Mouse (Mus musculus) urinary bladder, postnatal 4 days (tissue): ENCODE data around the gene Slc48a1.

Experiments
- DNase-seq, 2 experiments: peaks; one replicate each; pipeline ENCODE4 v3.0.0; 2021 to 2022; ENCODE audit warnings: low spot score in 2 of 2

The Slc48a1 gene

DNA sequence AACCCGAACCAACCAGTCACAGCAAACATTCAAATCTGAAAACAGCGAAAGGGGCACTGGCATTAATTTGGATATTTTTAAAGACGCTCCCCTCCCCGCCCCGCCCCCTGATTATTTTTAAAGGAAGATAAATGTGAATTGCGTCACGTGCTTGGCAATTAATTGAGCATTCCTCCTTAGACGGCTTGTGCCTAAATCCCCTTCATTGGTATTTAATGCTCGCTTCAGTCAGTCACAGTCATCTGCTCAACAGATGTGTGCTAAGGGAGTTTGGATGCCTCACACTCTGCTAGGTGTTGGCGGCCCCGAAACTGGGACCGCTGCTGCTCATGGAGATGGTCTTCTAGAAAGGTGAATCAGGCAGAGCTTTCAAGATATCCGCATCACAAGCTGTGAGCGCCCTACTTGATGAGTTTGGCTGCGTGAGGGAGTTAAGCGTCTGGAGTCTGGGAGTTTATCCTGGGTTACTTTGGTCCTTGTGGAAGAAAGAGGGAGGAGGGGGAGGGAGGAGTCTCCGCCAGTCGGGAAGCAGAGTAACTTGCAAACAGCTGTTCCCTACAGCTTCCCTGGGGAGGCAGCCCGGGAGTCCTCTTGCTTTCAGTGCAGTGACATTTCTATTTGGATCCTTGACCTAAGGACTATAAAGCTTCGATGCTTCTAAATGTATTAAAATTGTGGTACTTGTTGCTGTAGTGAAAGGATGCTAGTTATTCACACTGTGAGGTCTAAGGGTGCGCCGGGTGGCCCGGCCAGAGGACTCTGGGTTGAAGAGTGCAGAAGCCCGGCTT is 3.8 kb downstream of the Slc48a1 start:
- no peak for DNase-seq

DNA sequence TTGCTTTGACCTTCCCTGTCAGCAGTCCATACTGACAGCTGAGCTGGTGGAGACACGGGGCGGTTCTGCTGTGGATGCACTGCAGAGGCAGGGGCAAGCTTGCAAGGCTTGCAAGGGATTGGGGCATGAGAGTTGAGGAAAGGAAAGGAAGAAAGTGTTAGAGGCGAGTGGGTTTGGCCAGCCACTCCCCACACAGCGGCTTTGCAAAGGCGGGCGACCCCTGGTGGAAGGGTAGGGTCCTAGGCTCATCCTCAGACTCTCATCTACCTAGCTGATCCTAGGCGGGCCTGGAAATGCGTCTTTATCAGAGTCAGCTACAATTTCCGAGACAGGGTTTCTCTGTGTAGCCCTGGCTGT is 4.4 kb downstream of the Slc48a1 start:
- DNase-seq = peak; percentile 76 to 84

DNA sequence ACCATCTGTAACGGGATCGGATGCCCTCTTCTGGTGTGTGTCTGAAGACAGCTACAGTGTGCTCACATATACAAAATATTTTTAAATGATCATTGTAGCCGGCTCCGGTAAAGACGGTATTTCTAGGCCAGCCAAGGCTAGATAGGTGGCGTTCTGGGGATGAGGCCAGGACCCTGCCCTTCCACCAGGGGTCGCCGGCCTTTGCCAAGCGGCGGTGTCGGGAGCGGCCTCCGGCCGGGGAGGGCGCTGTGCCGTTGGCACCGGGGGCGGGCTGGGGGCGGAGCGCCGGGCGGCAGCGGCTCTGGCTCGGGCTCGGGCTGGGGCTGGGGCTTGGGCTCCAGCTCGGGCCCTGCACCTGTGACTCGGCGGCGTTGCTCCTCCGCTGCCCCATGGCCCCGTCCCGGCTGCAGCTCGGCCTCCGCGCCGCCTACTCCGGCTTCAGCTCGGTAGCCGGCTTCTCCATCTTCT is 5.8 kb downstream of the Slc48a1 start:
- peak; percentile 85 to 91 for DNase-seq

DNA sequence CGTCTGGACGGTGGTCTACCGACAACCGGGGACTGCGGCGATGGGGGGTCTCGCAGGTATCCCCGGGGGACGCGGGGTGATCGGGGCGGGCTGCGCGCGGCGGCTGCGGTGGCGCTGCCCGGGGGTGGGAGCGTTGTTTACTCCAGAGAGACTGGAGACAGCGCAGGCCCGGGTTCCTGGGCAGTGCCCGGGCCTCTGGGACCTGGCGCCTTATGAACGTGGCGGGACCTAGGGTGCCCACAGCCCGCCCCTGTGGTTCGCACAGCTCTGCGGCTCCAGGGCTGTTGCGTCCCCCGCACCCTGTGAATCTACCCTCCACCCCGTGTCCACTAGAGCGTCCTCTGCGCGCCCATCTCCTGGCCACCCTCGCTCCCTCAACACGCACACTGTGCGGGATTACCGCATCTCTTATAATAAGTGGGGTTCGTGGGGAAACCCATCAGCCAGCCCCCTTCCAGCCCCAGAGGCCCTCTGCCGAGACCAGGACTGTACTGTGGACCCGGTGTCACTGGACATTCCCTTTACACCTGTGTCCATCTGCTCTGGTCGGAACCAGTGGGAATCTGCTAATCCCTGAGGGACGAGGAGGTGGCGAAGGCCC is 6.3 kb downstream of the Slc48a1 start:
- no peak for DNase-seq

DNA sequence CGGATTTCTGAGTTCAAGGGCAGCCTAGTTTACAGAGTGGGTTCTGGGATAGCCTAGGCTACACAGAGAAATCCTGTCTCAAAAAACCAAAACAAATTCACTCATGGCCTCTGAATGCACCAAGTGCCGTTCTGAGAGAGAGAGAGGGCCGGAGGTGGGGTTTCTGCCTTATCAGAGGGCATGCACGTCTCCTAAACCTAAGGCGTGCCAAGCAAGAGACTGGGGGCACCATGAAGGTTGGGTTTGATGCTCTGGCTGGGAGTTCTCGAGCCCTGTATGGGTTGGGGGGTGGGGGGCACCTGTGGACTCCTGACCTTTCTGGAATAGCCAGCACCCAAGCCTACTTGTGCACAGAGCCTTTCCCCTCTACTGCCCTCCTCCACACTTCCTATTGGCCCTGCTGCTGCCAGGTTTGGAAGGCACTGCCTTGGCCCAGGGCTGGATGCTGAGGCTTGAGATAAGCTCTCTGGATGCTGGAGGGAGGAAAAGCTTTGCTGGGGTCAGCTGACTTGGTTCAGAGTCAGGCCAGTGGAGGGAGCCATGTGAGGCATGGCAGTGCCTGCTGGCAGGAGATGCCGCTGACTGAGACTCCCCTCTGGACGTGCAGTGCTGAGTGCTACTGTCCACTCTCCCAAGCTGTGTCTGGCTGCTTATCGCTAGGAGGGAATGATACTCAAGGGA is 7.6 kb downstream of the Slc48a1 start:
- DNase-seq = no peak

DNA sequence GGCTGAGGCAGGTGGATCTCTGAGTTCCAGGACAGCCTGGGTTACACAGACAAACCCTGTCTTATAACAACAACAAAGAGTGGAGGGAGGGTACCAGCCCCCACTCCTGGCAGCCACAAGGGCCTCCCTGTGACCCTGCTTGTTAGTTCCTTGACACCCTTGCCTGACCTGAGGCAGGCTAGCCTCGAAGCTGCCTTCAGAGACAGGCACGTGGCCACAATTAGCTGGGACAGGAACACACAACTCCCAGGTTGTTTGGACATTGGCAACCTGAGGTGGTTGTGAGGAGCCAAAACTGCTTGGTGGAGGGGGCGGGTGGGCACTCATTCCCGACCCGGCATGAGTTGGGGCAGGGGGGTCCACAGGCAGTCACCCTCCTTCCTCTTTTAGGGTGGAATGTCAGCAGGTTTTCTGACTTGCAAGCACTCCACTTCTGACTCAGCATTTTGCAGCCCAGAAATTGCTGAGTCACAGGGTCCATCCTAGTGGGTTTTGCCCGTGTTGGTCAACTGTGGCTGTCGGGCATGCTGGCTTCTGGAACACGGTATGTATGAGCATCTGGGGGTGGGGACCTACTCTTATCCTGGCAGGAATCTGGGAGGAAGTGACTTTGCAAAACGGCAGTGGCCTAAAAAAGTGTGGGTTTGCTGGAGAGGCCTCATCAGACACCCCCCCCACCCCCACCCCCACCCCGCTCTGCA is 8.2 kb downstream of the Slc48a1 start:
- no peak for DNase-seq

DNA sequence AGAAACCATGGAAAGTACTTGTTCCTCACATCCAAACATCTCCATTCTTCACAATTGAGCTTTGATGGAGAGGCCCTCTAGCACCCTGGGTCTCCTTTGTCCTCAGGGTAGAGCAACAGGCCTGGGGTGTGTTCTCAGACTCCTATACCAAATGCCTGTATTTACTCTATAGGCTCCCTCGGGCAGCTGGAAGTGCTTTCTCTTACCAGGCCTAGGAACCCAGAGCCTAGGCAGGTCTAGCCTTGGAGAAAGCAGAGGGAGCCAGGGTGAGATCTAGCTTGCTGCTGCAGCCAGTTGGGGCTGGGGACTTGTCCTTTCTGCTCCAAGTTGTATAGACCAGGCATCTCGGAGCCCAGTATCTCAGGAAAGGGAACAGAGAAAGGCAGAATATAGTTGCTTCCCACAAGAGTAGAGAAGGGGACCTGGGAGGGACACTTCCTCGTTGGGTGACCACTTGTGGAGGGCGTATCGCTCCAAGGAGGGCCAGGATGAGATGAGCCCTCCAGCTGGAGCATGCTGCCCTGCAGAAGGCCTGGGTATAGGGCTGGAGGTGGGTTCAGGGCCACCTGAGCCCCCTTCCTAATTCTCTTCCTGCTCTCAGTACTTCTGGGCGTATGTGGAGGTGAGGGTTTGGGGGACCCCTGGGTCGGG is 9.0 kb downstream of the Slc48a1 start:
- DNase-seq = no peak

DNA sequence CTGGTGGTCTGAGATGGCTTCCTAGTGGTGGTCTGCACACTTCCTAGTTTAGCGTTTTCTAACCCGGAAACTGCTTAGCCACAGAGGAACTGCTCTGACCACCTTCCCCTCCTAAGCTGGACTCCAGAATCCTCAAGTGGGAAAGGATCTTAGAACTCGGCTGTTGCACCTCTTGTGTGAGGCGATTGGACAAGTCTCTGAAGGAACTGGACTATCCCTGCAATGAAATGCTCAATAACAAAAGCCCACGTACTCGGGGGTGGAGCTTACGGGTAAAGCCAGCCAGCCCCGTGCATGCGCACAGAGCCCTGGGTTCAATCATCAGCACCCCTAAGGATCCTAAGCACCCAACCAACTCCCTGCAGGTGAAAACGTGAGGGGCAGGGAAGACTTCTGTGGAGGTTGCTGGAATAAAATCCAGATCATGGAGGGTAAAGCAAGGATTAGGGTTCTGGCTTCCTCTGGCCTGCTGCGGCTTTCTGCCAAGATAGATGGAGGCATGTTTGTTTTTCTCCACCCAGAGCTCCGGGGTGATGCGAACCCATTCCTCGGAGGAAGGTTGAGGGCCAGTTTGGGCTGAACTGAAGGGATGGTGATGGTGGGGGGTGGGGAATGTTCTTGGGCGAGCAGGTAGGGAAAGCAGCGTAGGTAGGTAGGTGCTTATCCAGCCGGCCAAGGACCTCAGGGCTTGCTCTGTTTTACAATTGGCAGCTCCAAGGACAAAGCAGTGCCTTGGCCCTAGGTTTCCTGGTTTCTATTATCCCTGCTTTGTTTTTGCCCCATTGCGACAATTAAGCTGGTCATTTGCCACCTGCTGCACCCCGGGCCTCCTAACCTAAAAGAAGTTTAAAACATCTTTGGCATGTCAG is 9.7 kb downstream of the Slc48a1 start:
- no peak for DNase-seq

DNA sequence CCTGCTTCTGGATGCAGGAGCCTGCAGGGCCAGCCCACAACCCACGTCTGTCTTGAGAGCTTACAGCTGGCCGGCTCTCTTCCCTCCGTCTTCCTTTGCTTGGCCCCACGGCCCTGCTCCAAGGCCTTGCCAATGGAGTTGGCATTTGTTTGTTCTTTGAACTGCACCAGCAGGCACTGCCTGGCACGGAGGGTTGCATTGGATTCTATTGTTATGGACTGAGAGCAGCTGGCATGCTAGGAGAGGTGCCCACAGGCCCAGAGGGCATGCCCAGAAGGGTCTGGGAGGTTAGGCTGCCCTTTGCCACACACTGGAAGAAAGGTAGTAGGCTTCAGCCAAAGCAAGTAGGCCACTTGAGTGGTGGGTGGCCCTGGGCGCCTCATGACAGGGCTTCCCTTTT is 10.5 kb downstream of the Slc48a1 start:
- DNase-seq = no peak

DNA sequence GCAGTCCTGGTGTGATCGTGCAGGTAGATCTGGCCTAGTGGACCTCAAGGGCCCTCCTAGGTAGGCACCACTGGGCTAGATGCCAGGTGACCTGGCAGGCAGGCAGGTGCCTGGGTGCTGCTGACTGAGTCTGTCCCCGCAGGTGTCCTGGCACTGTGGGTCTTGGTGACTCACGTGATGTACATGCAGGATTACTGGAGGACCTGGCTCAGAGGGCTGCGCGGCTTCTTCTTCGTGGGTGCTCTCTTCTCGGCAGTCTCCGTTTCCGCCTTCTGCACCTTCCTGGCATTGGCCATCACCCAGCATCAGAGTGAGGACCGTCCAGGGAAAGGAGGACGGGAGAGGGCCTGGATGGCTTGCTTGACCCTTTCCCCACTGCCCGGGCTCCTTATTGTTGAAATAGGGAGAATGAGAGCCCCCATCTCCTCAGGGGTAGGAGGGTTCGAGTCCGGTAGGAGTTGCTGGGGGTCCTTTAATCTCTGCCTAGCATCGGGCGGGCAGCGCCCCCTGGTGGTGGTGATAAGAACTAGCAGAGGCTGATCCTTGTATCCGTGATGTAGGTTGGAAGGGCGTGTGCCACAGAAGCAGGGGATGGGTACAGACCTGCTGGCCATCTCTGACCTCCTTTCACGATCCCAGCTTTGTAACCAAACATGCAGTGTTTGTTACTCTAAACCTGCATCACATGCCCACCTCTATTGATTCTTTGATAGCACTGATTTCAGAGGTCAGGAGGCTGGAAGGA is 11.6 kb downstream of the Slc48a1 start:
- DNase-seq = no peak

DNA sequence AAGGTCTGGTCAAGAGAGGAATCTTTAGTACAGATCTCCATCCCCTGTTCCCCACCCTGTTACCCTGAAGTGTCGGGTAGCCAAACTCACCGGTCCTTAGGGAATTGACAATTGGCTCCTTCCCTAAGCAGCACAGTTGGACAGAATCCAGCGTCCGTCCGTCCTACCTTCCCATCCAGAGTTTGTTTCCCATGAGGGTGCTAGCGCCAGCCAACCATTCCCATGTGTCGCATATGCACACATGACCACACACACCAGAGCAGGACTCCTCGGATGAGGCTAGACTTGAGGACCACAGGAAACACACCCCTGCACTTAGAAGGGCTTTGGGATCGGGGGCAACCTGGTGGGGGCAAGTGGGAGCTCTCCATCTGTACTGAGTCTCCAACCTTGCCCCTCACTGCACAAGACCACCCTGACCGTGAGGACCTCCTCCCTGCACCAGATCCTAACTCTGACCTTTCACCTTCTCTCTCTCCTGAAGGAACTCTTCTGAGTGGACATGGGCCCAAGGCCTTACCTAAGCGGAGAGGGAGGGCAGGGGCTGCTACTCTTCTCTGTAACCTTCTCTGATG is 12.9 kb downstream of the Slc48a1 start:
- no peak for DNase-seq

DNA sequence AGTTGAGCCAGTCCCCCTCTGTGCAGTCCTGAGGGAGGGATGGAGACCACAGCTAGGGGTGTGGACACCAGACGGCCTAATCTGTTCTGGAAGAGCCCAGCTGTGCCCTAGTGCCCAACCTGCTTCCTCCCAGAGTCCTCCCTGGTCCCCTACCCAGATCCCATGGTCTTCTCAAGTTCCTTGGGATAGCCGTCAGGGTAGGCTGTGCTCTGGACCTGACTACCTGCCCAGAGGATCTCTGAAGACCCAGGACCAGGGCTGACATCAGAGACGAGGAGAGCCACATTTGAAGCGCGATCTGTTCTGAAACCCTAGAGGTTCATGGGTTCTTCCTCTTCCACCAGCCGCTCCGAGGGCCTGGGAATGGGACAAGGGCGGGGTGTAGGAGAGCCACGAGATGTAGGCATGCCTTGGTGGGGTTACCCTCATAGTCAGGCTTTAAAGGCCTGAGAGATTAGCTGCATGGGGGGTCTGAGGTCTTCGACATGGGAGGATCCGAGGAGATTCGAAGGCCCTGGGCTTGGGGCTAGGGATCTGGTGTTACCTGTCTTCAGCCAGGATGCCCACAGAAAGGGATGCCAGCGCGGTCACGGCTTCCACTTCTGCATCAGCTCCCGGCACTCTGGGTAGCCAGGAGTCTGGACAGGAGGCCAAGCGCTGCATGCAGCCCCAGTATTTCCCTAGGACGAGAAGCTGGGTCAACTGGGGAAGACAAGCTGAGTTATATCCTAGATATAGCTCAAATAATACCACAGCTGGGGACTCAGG is 15.2 kb downstream of the Slc48a1 start:
- DNase-seq = no peak

DNA sequence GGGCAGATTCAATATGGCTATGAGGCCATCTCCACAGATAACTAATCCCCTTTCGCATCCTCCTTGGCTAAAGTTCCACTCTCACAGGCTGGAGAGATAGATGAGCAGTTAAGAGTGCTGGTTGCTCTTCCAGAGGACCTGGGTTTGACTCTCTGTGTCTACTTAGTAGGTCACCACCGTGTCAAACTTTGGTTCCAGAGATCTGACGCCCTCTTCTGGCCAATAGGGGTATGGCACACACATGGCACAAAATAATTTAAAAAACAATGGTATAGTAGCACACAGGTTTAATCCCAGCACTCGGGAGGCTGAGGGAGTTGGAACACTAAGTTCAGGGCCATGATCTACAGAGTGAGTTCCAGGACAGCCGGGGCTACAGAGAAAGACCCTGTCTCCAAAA is 15.9 kb downstream of the Slc48a1 start:
- DNase-seq = no peak

DNA sequence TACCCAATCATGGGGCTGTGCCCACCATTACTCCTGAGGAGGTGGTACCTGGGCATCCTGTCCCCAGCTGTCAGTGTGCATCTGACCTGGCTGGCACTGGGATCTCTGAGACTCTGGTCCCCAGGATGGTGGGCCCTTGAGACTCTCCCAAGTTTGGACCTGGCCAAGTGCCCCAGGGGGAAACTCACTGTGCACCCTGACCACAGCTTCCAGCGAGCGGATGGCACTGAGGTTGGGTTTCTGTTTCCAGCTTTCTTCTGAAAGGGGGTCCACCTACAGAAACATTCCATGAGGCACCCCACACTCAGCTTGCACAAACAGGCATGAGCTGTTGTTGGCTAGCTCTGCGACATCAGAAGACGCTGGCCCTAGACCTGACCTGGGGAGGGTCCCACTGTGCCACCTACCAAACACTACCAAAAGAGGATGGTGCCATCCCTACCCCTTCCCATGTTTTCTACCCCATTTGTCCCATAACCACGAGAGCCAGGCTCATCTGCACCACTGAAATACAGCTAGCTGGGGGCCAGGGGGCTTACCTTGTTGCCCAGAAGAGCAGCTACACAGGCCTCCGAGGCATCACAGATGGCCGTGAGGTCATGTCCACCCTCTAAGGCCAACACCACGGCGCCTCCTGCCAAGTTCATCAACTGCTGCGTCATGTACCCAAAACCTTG is 17.4 kb downstream of the Slc48a1 start:
- no peak for DNase-seq

DNA sequence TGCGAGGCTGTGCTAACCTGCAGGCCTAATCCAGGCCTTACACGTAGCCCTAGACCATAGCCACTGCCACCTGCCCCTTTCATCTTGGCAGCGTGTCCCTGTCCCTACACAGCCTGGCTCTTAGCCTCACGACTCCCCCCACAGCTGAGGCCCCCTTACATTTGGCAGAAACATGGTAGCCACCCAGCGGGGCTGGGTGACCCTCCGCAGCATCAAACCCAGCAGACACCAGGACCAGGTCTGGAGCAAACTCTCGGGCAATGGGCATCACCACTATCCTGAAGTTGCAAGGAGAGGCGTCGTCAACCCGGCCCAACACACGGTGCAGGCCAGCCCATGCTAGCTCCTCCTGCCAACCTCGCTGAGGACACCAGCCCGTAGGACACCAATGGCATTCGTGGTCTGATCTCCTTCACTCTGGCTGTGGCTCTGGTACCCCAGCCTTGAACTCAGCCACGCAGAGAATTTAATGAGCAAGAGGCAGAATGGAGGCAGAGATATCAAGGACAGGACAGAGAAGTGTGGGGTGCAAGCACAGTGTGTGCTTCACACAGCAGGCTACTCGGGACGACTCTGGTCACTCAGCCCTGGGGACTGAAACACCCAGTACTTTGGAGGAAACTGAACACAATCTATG is 18.5 kb downstream of the Slc48a1 start:
- no peak for DNase-seq

DNA sequence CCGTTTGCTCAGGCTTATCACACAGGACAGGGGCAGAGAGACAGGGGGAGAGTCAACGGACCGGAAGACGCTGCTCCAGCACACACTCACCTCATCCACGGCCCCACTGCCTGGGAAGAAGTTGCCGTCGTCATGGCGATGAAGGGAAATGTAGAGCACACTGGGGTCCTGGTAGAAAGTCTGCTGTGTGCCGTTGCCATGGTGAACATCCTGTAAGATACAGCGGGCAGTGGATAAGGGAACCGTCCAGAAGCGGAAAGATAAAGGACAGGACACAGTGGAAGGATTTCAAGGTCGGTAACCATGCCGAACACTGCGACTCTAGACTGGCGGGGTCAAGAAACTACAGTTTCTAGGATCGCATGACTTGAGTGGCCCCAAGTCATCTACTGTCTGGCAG is 19.8 kb downstream of the Slc48a1 start:
- DNase-seq = no peak

DNA sequence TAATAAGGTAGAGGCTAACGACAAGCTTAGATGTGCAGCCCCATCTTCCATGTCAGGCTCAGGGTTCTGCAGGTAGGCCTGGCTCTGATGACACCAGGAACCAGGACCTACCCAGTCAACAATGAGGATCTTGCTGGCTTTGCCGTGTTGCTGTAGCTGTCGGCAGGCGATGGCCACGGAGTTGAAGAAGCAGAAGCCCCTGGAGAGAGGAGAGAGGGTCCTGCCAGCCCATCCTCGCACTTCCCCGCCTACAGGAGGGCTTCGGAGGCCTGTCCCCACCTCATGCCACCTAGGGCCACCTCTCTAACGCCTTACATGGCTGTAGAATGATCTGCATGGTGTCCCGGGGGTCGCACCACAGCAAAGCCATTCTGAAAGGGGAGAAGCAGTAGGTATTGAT is 21.1 kb downstream of the Slc48a1 start:
- DNase-seq = no peak

DNA sequence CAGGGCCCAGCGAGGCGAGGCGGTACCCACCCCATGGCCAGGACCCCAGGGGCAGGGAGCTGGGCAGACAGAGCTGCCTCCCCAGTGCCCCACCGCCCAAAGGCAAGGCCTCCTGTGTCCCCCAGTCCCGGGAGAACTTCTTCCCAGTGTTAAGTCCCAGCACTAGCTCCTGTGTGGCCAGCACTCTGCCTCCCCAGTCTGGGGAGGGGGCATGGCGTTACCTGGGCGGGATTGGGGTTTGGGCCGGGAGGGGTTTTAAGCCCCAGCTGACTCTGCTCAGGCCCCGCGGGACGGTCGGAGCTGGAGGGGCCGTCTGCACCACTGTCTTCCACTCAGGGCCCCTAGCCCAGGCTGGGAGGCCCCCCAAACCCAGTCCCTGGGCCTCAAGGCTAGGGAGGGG is 22.5 kb downstream of the Slc48a1 start:
- no peak for DNase-seq
